Mouse (Mus musculus): ENCODE data around the gene Gm8068. TPM values are rescaled to one million over a fixed set of nuclear protein-coding genes. Genes with fewer than 3 reads are reported as not detected.

Gene Gm8068
- not detected for total RNA-seq (2023)

GRCm38 (mm10) chr14:41701785-41702184 lies at the start of gene Gm8068:
Gene Gm8068 (minus strand): TSS chr14:41701885.

GRCm38 (mm10) chr14:41750514-41750913 lies 48.8 kb upstream of the Gm8068 start, which contains the start of gene Gm7929:
Gene Gm7929 (minus strand): TSS chr14:41750614.

Other genes with a start within 250 kb of the Gm8068 start
- not detected for gene Gm7954, start 248.4 kb downstream of the Gm8068 start, total RNA-seq (2023)
- not detected for gene Gm3486, start 212.4 kb downstream of the Gm8068 start, total RNA-seq (2023)
- not detected for gene Gm7970, start 146.3 kb downstream of the Gm8068 start, total RNA-seq (2023)
- gene 1700049E17Rik2, start 128.7 kb downstream of the Gm8068 start, total RNA-seq (2023) = not detected
- not detected for gene Gm3072, start 77.3 kb downstream of the Gm8068 start, total RNA-seq (2023)
- not detected for gene Gm3676, start 55.4 kb downstream of the Gm8068 start, total RNA-seq (2023)
- gene Gm7929, start 48.7 kb upstream of the Gm8068 start, total RNA-seq (2023) = not detected
- gene Gm47189, start 70.6 kb upstream of the Gm8068 start, total RNA-seq (2023) = not detected
- gene Gm7980, start 205.4 kb upstream of the Gm8068 start, total RNA-seq (2023) = not detected
- not detected for gene 1700049E17Rik1, start 223.1 kb upstream of the Gm8068 start, total RNA-seq (2023)
- gene 1700024B05Rik, start 242.1 kb upstream of the Gm8068 start, total RNA-seq (2023) = not detected

Measured in monocyte, adult 59 days (primary cell).